Mouse (Mus musculus) ovary, postnatal 36 days (tissue): ENCODE results near the gene Gm42417.

Experiments
- DNase-seq: peaks from one replicate; pipeline ENCODE4 v3.0.0; 2022; ENCODE audit warnings: low spot score, mixed read lengths

Gm42417 gene

DNA sequence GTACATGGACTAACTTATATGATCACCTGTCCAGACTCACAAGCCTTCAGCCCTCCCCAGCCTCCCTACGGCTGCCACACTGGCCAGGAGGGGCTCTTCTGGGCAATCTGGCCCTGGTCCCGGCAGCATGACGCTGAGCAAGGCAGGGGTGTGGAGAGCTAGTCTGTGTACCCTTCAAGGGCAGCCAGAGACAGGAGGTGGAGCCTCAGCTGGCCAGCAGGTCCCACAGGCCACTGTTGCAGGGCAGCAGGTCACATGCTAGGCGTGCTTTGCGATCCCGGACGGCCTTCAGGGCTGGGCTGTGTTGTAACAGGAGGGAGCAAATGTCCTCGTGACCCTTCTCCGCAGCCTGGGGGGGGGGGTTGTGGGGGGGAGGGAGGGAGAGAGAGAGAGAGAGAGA is at the start of gene Gm42417:
TSS of gene Gm42417 (minus strand) at position 244 of the 400 bp plus-strand sequence.
- DNase-seq: peak; percentile 82

DNA sequence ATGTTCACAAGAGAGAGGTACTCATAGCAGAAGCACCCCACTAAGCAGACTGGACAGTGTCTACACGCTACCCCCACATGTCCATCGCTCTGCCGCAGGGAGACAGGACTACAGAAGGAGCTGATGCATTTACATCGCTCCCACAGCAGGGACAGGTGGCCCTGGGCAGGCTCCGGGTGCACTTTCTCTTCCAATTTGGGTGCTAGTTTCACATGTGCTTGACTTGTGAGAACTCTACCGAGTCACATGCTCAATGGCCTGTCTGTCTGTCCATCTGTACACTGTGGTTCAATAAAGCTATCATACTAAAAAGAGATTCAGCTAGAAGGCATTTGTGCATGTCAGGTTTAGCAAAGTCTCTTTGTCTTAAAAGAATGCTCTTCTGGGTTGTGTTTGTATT is 48.6 kb upstream of the Gm42417 start:
- no peak for DNase-seq

DNA sequence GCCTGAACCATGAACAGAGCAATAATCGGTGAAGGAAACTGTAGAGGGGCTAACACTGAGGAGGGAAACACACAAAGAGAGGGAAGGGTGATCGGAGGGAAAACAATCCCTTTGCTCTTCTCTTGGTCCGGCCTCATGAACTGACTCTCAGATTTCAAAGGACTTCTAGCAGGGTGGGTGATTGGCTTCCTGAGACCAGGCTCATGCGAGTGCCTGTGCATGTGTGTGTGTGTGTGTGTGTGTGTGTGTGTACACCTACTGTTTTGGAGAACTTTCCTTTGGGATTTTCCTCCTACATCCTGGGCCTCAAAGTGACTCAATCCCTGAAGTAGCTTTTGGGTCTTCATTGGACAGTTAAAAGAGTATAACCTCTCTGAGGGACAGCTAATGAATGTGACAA is 47.1 kb upstream of the Gm42417 start:
- DNase-seq: no peak

DNA sequence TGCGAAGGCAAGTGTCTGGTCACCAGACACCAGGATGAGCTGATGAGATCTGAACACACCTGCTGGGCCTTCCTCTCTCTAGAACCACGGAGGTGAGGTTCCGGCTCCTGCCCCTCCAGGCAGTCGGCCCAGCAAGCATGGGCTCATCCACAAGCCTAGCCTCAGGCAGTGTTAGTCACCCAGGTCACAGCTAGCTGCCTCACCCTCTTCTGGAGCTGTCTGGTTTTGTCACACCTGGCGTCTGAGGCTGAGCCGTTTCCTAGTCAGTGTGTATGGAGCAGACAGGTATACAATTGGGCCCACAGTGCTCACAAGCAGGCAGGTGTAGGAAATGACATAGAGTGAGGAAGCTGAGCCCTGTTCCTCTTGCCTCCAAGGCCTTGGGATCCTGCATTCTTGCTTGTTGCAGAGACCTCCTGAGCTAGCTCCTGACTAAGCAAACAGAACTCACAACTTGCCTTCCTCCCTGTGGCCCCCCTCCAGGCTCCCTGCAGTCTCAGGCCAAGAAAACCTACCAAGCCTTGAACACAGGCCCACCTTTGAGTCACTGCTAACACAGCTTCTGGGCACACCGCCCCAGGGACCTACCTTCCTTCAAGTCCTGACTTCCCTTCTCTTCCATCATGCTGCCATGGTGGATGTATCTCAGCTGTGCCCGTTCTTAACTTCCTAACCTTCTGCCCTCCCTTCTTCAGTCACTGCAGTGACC is 44.3 kb upstream of the Gm42417 start:
- no peak for DNase-seq

DNA sequence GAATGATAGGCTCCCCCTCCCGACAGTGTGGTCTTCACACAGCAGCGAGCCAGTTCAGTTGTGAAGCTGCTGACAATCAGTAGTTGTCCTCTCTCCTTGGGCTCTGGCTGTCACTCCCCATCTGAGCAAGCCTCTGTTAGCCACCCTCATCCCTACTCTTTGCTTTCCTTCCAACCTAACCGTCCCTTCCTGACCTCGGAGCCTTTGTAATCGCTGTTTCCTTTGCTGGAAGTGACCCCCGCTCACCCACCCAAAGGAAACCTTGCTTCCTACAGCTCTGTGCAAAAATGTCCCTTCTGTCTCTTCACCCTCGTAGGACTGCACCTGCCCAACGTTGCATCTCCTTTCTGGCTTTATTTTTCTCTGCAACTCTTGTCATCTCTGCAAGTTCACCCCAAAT is 43.0 kb upstream of the Gm42417 start:
- DNase-seq: no peak

DNA sequence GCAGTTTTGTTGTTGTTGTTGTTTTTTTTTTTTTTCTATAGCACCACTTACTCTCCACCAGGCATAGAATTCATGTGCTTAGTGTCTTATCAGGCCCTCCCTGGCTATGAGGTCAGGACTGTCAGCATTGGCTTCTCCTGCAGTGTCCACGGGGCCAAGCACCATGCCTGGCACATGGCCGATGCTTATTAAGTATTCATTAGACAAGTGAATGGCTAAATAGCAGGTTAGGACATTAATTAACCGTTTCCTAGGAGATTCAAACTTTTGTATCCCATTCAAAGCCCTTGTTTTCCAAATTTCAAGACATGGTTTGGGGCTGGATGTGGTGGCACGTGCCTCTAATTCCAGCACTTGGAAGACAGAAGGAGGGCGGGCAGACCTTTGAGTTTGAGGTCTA is 42.0 kb upstream of the Gm42417 start:
- DNase-seq: no peak

DNA sequence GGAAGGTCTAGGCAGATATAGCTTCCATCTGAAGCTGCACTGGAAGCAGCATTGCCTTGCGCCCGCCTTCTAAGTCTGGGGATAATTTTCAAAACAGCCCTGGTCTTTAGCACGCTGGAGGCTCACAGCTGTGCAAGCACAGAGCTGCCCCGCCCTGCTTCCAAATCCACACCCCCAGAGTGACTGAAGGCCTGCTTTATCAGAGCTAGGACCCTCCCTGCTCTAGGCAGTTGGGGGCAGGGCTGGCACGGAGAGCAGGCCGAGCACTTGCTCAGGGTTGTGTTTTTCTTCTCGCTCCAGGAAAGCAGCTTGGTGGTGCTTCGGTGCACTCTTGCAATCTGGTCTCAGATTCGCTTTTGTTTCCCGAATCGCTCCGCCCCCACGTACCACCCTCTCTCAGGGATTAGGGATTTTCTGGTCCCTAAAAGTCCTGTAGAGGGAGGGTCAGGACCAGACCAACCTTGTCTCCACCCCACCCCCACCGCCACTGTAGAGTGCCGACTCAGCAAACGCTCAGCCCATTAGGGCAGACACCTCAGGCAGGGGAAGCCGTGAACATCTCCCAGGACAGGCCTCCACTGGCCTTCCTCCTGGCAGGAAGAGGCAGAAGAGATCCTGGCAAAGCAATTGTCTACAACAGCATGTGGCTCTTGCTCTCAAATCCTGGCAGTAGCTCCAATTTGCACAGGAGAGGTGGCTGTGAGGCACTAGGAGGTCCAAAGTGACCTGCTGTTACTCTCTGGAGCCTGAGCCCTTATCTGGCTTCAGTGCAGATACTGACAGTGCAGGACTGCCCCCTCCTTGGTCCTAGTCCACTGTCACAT is 41.4 kb upstream of the Gm42417 start:
- DNase-seq: peak; percentile 78

DNA sequence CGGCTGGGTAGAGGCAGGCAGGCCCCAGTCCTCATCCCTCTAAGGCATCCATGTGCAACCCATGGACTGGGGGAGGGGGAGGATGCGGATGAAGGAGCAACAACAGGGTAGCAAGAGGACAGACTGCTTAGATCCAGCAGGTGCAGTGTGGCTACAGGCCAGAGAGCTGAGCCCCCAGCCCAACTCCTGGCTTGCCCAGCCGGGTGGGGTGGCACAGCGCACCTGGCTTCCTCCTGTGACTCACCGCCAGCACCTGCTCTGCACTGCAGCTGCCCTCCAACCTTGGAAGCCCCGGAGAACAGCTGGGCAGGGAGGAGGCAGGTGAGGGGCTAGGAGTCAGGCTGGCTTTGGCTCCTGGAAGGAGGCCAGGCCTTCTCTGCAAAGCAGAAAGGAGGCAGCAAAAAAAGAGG is 40.8 kb upstream of the Gm42417 start:
- DNase-seq: no peak

DNA sequence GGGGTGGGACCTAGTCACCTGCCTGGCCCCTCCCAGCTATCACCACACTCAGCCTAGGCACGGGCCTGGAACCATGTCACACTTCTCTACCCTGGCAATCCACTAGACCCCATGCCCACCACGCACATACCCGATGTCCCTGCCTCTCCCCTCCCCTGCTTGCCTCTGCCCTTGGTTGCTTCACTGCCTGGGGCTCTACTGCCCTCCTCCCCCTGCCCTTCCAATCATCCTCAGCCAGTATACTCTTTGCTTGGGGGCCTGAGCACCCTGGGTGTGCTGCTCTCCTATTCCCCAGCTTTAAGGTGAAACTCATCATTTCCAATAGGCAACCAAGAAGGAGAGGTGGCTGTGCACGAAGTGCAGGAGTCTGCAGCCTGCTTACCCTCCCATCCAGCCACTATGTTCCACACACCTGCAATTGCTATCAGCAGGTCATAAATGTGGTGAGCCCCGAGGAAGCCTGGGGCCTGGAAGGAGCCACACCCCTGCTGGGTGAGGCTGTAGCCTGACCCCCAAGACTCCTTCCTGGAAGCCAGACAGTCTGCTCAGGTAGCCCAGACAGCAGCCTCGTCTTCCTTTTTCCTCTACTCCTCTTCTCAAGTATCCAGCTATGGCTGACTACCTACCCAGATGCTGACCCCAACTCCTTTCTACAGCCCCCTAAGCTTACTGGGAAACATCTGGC is 37.9 kb upstream of the Gm42417 start:
- DNase-seq: no peak

DNA sequence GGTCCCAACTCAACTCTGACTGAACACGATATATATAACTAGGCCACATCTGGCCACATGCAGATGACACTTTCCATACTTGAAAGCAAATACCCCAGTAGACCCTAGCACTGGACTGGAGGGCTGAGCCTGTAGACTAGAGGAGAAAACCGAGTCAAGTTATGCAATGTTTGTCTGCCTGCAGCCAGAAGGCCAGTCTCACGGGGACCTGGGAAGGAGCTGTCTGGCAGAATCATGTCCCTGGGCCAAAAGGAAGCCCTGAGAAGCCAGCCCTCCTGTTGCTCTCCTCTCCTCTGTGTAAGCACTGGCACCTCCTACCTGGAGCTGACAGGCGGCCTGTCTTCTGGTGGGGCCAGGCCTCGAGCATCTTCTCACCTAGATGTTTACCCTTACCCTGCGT is 36.1 kb upstream of the Gm42417 start:
- no peak for DNase-seq

DNA sequence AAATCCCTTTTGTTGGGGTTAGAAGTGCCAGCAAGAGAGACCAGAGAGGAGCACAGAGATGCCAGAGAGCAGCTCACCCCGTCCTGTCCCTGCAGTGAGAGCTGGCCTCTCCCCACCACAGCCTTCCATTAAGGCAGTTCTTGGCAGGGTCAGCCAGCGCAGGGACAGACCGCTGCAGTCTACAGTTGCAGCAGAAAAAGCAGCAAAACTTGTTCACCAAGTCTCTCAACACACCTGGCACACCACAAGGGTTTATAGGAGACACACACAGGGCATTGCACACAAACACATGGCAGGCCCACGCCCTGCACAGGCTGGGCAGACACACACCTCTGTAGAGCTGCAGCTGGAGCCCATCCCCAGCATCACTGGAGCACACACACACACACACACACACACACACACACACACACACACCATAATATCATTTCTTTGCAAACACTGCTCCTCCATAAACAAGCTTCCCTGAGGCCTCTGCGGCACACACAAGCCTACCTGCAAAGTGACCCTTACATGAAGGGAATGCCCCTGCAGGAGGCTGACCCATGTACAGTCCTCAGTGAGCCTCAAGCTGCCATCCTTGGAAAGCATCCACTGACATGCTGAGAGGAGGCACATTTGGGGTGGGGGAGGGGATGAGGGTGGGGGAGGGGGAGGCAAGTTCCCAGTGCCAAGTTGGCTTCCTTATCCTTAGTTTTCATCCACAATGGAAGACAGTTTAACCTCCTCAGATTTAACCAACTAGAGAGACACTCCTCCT is 35.1 kb upstream of the Gm42417 start:
- DNase-seq: no peak

DNA sequence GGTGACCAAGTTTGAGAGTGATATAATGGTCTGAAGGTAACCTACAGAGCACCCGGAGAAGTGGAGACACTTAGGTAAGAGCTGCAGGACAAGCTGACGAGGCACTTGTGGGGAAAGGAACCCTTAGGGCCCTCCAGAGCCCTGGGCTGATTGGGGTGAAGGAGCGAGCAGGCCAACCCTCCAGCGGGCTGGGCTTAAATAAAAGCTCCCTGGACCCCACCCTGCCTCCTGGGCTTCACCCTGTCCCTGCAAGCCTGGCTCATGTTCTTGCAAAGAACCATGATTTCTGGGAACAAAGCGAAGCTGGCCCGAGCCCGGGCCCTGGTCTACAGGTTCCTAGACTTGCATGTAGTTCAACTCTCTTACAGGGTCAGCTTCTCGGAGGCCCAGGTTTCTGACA is 34.3 kb upstream of the Gm42417 start:
- no peak for DNase-seq

DNA sequence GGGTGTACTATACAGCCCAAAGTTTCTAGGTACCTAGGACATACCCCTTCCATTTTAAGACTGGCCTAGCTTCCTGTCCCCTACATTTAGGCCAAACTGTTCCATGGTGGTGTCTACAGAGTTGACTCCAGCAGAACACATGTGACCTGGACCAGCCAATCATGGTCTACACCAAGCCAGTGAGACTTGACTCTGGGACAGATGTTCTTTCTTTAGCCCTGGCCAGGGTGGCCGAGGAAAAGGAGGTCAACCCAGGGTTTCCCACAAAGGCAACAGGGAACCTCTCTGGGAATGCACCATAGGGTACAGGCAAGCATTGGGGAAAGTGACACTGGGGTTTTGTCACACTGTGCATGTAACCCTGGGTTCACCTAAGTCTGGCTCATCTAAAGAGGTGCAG is 33.5 kb upstream of the Gm42417 start:
- DNase-seq: no peak

DNA sequence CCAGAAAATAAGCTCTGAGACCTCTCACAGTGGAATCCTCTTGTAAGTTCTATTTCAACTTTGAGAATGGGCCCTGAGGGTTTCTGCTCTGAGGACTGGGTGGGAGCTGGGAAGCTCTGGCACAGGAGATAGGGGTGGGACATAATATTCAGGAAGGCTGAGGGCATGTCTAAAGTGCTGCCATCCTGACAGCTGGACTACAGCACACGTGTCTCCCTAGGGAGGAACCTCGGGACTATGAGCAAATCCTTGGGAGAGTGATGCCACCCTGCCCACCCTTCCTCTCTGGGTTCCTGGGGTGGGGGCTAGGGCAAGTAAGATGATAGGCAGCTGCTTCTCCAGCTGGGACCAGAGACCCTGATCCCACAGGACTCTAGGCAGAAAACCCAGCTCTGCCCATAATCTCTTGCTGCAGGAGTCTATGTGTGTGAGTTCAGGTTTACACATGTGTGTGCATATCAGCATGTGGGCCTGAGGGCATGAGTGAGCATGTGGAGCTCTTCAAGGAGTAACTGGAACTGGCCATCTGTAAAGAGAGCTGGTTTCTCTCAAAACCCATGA is 33.0 kb upstream of the Gm42417 start:
- DNase-seq: no peak

DNA sequence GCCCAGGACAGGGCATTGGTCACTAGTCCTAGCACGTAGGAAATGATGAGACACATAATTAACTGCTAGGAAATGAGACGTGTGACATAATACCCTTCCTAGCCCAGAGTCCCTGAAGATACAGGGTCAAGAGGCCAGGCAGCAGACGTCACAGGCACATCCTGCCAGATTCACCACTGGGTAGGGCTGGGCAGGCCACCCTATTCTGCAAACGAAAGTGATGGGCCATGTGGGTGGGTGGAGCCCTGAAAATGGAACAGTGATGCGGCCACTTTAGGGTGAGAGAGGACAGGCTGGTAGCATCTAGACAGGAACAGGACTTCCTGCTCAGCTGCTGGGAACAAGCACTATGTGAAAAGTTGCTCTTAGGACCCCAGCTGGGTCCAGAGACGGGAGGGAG is 32.4 kb upstream of the Gm42417 start:
- no peak for DNase-seq

DNA sequence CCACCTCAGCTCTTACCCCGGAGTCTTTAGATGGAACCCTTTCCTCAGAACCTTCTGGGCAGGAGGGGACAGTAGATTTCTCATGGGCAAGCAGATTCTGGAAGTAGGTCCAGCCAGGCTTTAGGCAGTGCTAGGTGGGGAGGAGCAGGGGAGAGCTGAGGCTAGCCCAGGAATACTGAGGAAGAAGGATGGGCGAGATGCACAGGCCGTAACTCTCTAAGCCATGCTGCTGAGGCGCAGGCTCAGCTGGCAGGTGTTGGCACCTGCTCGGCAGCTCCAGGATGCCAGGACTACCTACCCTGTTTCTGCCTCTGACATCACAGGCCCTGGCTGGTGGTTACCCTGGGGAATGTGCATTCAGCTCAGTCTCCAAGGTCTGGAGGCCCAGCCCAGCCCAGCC is 31.1 kb upstream of the Gm42417 start:
- no peak for DNase-seq

DNA sequence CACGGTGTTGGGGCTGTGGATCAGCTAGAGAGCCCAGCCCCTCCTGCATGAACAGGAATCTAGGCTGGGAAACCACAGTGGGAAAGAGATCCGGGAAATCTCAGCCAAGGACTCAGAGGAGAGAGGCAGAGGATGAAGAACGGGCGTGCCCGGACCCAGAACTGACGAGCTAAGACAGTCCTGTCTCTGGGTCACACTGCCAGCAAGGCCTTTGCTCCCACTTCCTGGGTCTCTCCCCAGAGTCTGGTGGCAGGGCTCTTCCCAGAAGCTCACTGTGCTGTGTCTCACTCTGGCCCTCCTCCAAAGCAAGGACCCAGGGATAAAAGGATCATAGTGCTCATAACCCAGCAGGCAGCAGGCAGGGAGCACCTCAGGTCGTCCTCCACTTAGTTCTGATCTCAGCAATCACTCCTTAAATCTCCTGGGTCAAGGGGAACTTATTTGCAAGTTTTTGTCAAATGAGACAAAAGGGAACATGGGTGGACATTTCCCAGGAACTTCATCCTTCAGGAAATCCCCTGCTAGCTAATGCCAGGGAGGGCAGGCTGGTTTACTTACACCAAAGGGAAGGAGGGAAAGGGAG is 30.6 kb upstream of the Gm42417 start:
- DNase-seq: no peak

DNA sequence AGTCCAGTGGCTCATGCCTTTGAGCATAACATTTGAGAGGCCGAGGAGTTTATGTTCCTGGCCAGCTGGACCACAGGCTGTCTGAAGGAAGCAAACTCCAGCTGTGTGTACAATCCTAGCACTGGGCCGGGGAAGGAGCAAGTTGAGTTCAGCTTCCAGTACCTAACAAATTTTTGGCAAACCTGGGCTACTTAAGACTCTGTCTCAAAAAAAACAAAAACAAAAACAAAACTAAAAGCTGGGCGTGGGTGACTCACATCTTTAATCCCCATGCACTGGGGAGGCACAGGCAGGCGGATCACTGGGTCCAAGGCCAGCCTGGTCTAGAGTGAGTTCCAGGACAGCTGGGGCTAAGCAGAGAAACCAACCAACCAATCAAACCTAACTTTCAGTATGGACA is 29.5 kb upstream of the Gm42417 start:
- DNase-seq: no peak

DNA sequence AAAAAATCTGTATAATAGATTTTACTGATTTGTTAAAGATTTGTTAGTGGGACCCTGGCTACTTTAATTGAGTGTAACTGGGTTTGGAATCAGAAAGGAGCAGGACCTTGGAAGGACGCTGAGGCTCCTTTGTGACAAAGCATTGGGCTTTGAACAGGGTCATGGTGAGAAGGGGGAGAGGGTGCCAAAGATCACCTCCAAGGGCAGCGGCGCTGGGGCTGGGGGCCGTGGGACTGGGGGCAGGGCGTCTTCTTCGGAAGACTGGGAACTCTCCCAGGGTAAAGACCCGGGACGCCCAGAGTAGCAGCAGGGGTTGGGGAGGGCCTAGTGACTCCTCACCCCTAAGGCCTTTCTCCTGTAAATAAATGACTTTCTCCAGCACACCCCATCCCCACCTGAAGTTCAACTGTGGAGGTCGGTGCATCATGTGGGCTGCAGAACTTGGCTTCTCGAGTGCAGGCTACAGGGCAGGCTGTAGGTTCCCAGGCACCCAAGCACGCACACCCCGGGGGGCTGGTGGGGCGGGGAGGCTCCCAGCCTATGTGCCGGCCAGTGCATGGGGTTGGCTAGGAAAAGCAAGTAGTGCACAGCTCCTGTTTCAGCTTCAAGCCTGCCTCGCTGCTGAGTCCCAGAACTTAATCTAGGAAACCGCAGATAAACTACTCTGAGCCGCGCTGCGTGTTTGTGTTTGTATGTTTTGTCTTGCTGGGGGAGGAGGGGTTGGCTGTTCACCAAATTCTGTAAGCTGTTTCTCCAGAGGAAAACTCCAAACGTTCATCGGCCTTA is 28.8 kb upstream of the Gm42417 start:
- DNase-seq: no peak

DNA sequence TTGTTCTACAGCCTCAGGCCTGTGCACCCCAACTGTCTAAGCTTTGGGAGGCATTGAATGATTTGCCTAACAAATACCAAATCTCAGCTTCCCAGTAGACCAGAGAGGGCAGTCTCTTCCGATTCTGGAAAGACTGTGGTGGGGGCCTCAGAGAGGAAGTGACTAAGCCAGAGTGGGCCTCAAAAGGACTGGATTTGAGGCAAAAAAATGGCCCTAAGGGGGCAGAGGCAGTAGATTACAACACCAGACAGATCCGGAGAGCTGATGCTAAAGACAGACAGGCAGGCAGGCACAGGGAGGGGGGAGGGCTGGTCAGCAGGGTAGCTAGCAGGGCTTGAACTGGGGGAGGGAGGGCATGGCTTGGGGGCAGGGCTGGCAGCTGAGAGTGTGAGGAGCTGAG is 27.2 kb upstream of the Gm42417 start:
- DNase-seq: no peak

DNA sequence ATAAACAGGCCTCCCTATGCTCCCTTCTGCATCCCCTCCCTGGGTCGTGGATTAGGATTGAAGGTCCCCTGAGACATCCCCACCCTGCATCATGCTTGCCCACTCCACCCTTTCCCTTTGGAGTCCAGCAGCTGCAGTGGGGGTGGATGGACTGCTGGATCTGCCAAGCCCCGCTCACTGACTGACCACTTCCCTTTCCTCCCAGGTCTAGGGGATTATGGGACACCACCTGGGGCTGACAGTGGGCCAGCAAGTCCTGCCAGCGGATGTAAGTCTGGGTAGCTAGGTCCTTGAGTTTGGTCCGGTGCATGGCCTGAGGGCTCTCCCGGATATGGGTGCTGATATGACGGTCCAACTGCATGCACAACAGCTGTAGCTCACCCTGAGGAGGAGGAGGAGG is 24.9 kb upstream of the Gm42417 start:
- DNase-seq: no peak
